Mouse (Mus musculus) spleen, adult 2 months (tissue): ENCODE data around the gene Gab2. TPM values are rescaled to one million over a fixed set of nuclear protein-coding genes. Genes with fewer than 3 reads are reported as not detected.

ENCODE experiments used
- DNase-seq, 2 experiments: peaks; one replicate each; pipeline versions ENCODE4 v3.0.0 to v3.0.0-alpha.2; 2012 to 2021; ENCODE audit warnings: low spot score in 2 of 2, low read depth in 1 of 2
- H3K27ac ChIP-seq: fragments of 200-500 bp; 2 replicates; pipeline ENCODE4 v1.5.1; 2012; ENCODE audit warnings: low read length, inconsistent platforms; ENCODE audit not compliant: insufficient read depth
- H3K27me3 ChIP-seq: fragments of 200-500 bp; 2 replicates; pipeline ENCODE4 v1.6.1; 2012; ENCODE audit warnings: mild to moderate bottlenecking, moderate library complexity, low read length, inconsistent platforms; ENCODE audit not compliant: control insufficient read depth, insufficient read depth
- H3K36me3 ChIP-seq: fragments of 200-500 bp; 2 replicates; pipeline ENCODE4 v1.6.1; 2012; ENCODE audit warnings: mild to moderate bottlenecking, low read length, inconsistent platforms; ENCODE audit not compliant: control insufficient read depth, insufficient read depth
- H3K4me1 ChIP-seq: fragments of 200-500 bp; 2 replicates; pipeline ENCODE4 v1.6.1; 2011; ENCODE audit warnings: inconsistent platforms; ENCODE audit not compliant: control insufficient read depth, insufficient read depth, insufficient read length
- H3K4me3 ChIP-seq: fragments of 200-500 bp; 2 replicates; pipeline ENCODE4 v1.5.1; 2011; ENCODE audit warnings: mild to moderate bottlenecking, inconsistent platforms; ENCODE audit not compliant: insufficient read depth, insufficient read length; ENCODE audit errors: extremely low read depth
- CTCF ChIP-seq: fragments of 200-500 bp; IDR thresholded peaks from 2 replicates; pipeline ENCODE4 v1.5.1; 2011; ENCODE audit warnings: mild to moderate bottlenecking, inconsistent platforms; ENCODE audit not compliant: insufficient read depth, insufficient read length, insufficient replicate concordance; ENCODE audit errors: extremely low read depth
- POLR2A ChIP-seq: fragments of 200-500 bp; IDR thresholded peaks from 2 replicates; pipeline ENCODE4 v1.6.1; 2011; ENCODE audit warnings: low read depth, low read length, inconsistent platforms
- WGBS: fragments of 180-500 bp; shearing (Covaris S2); methylation state at CpG from one replicate; pipeline ENCODE4 v1.1.7; 2018; 5-methylcytosine and 5-hydroxymethylcytosine counted together
- polyA plus RNA-seq: library from polyadenylated mRNA; depleted of rRNA; stranded (reverse); fragments of >200 nt; gene quantifications from 2 replicates; pipeline ENCODE4 v1.2.3, GENCODE M21; 2012

Gene Gab2
- polyA plus RNA-seq, 1 experiment: 9.2 TPM

GRCm38 (mm10) chr7:97303614-97304013, 222.2 kb downstream of the Gab2 start:
- no peaks in the 10 kb centered on the region for H3K27me3 ChIP-seq

DNA sequence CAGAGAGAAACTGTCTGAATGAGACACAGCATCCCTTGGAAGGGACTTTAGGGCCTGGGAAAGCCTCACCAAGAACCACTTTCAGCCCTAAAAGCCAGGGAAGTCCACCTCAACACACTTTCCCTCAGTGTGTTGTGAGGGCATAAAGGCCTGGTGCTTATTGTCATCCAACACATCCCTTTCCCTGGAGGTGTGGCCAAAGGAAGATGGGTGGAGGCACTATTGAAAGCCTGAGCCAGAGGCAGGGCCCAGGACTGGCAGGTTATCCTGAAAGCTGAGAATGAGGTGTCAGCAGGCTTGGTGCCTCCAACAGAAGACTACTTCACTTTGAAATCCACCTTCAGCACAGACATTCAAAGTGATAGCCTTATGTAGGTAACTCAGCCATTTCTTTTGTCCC, 223.1 kb downstream of the Gab2 start:
- H3K4me3 ChIP-seq: no peak overlapping the region
- H3K27me3 ChIP-seq: no peaks in the 10 kb centered on the region
- DNase-seq: no peak
- TF ChIP-seq CTCF (no peak), POLR2A (no peak)
- H3K4me1 ChIP-seq: no peaks in the 10 kb centered on the region
- no peaks in the 10 kb centered on the region for H3K36me3 ChIP-seq
- no peak overlapping the region for H3K27ac ChIP-seq

More at GRCm38 (mm10) chr7:97303614-97304013, 222.2 kb downstream of the Gab2 start:
- Histone ChIP-seq H3K36me3 (no peaks in the 10 kb centered on the region), H3K27ac (no peak overlapping the region), H3K4me3 (no peak overlapping the region), H3K4me1 (no peaks in the 10 kb centered on the region)
- TF ChIP-seq POLR2A: no peak
- DNase-seq: no peak
- 85% methylated on average over 2 of the region's 2 CpGs for WGBS

DNA sequence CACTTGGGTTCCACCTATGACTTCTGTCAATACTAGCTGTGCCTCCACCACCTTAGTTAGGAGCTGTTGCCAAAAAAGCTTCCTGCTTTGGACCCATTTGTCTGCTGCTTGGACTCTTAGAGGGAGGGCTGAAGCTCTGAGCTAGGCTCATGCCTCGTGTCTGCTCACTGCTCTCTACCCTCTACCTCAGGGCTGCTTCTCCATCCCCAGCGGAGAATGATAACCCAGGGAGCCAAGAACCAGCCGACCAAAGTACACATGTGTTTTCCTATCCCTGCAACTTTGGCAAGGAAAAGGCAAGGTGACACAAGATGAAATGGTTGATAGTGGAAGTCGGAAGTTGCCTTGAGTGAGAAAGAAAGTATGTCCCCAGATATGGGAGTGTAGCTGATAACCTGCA, 223.8 kb downstream of the Gab2 start:
- 0 out of 2 replicates have a peak, but pooled peaks cover 2% of the 10 kb centered on the region for H3K36me3 ChIP-seq
- H3K4me1 ChIP-seq: no peaks in the 10 kb centered on the region
- WGBS: 86% methylated on average over 4 of the region's 4 CpGs
- H3K4me3 ChIP-seq: no peak overlapping the region
- no peaks in the 10 kb centered on the region for H3K27me3 ChIP-seq
- no peak for DNase-seq
- TF ChIP-seq POLR2A: no peak
- no peak overlapping the region for H3K27ac ChIP-seq

GRCm38 (mm10) chr7:97306813-97307212, 225.4 kb downstream of the Gab2 start:
- H3K36me3 ChIP-seq: peaks cover 2% of the 10 kb centered on the region; the same call in 1 of the 2 replicates
- TF ChIP-seq POLR2A: no peak
- TF ChIP-seq CTCF: no peak
- H3K27ac ChIP-seq: no peak overlapping the region
- no peak overlapping the region for H3K4me3 ChIP-seq
- no peak for DNase-seq
- 91% methylated on average over 2 of the region's 2 CpGs for WGBS
- H3K27me3 ChIP-seq: no peaks in the 10 kb centered on the region
- no peaks in the 10 kb centered on the region for H3K4me1 ChIP-seq

DNA sequence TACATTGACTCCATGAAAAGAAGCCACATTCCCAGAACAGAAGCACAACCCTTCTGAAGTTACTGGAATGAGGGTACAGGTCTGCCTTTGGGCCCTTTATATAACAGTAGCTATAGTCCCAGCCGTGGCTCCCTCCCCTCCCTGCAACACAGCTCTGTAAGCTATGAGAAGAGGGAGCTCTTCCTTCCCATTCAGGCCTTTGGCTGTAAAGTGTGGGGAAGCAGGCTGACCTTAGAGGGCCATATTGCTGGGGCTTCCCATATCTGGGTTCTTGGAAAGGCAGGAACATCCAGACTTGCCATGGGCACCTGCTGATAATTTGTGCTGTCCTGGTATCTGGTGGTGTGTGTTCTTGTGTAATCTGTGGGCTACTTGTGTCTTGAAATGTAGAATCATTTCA, 226.2 kb downstream of the Gab2 start:
- H3K36me3 ChIP-seq: peaks cover 4% of the 10 kb centered on the region
- no peak overlapping the region for H3K27ac ChIP-seq
- WGBS: 92% methylated on average over 1 of the region's 1 CpGs

DNA sequence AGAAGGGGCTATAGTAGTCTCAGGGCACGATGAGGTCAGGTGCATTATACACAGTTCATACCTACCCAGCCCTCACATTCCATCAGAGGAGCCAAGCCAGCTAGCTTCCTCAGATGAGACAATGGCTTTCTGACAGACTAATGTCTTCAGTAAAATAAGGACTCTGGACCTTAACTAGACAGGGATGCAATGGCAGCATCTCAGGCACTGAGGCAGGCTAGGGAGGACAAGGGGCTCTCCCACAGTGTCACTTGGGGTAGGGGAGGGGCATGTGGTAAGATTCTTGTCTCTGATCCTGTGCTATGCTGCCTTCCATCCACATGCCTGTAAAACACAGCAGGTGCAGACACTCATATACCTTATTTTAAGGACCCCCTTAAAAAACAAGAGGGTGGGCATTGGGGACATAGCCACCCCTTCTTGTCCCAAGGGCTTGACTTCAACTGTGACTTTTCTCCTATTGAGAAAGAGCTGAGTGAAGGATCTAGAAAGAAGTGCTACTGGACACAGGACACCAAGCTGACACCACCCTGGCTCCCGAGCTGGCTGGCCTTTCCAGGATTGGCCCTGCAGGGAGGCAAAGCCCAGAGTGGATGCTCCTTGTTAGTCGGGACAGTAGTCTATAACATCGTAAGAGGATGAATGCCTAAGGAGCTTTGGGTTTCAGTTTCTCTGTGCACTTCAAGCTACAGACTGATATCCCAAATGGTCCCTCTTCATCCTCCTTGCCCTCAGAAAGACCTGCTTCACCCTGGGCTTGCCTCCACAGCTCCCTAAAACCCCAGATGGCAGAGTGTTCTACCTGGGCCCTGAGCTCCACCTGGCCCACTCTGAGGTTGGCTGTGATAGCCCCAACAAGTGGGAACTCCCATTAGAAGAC, 228.3 kb downstream of the Gab2 start:
- Histone ChIP-seq H3K36me3 (peaks cover 4% of the 10 kb centered on the region), H3K27ac (no peak overlapping the region), H3K27me3 (no peaks in the 10 kb centered on the region), H3K4me3 (no peak overlapping the region), H3K4me1 (no peaks in the 10 kb centered on the region)
- no peak for DNase-seq
- 90% methylated on average over 4 of the region's 4 CpGs for WGBS
- TF ChIP-seq POLR2A (no peak), CTCF (no peak)

More for the DNA sequence above, 226.2 kb downstream of the Gab2 start:
- no peak for TF ChIP-seq POLR2A
- TF ChIP-seq CTCF: no peak
- Histone ChIP-seq H3K27me3 (no peaks in the 10 kb centered on the region), H3K4me1 (no peaks in the 10 kb centered on the region), H3K4me3 (no peak overlapping the region)
- no peak for DNase-seq

DNA sequence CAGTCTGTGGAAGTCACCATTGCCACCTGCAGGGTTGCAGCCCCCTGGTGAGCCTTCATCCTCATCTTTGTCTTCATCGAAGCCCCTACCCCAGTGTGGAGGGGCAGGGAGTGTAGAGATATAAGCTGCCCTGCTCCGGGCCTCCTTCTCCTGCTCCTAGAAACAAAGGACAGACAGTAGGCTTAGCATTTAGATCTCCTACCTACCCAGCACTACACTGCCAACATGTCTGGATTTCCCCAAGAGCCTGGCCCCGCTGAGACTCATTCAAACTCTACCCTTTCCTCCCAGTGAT, 228.9 kb downstream of the Gab2 start:
- no peak for TF ChIP-seq POLR2A
- no peak for TF ChIP-seq CTCF
- no peaks in the 10 kb centered on the region for H3K4me1 ChIP-seq
- peaks cover 4% of the 10 kb centered on the region for H3K36me3 ChIP-seq
- H3K4me3 ChIP-seq: no peak overlapping the region
- no peak for DNase-seq
- H3K27me3 ChIP-seq: no peaks in the 10 kb centered on the region
- no peak overlapping the region for H3K27ac ChIP-seq
- WGBS: 92% methylated on average over 3 of the region's 3 CpGs
